Comparison of ENCODE assay signal across 11 mouse cellular contexts in the genomic region with DNA sequence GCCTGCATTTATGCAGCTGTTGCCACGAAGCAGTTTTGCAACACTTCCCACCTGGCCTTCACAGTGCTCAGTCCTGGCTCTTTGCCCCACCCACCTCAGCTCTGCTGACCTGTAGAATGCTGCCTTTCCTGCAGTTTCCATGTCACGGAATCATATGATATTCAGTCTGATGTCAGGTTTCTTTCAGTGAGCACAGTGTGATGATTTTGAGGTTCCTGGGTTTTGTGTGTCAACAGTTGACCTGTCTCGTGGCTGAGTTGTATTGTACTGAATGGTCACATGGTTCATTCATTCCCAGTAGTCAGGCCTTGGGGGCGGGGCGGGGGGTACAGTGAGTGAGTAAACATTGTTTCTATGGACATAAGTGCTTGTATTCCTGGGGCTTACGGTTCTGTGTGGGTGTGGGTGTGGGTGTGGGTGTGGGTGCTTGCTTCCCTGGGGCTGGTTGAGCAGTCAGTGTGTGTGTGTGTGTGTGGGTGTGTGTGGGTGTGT. TPM values are rescaled to one million over a fixed set of nuclear protein-coding genes. Genes with fewer than 3 reads are reported as not detected.
DNase-seq lines count a peak whose midpoint lies in the region; TF ChIP-seq lines count a peak whose summit lies in the region.
"Had no signal": no experiment of that assay in that cellular context is flagged by ENCODE, and none has a peak within 500 bp of the region (broad histone marks: within the 10 kb centered on the region; RNA-seq: fewer than 3 reads in every experiment).

No protein-coding gene starts in this region.

- no peak overlapping the region for H3K27ac ChIP-seq in kidney, adult 2 months (ENCODE audit: insufficient read depth, low read depth, low read length)
- H3K27ac ChIP-seq: midbrain, embryonic 10.5 days had no signal

- peak; percentile 37 for DNase-seq in kidney, adult 9 months
- no peak for DNase-seq in kidney, adult 2 months
- peak; percentile 51 for DNase-seq in Muller cell, postnatal 12 days (ENCODE audit: inconsistent ontology term)
- DNase-seq in kidney, postnatal 10 days = peak; percentile 47
- peak; percentile 43 for DNase-seq in lung, postnatal 14 days
- DNase-seq in left cerebral cortex, adult 9 months (ENCODE audit: low spot score in 2 of 2) = no peak
- DNase-seq in embryo, embryonic 11 days = no peak
- DNase-seq in ovary, postnatal 10 days (ENCODE audit: low spot score) = no peak
- DNase-seq: forebrain, postnatal 0 days had no signal

- no peak for TF ChIP-seq CTCF in kidney, adult 2 months (conservative IDR thresholded peaks at IDR 0.05; ENCODE audit: insufficient read depth, insufficient read length, low read depth, low read length)

- peaks cover 32% of the 10 kb centered on the region for H3K4me1 ChIP-seq in kidney, adult 2 months (ENCODE audit: control insufficient read depth, insufficient read depth, low read length)

- 46% methylated on average over 6 of the region's 6 CpGs for WGBS in kidney, adult 2 months

- no peak overlapping the region for H3K4me3 ChIP-seq in kidney, adult 2 months (ENCODE audit: insufficient read depth, low read depth, low read length)
- H3K4me3 ChIP-seq: hindbrain, embryonic 15.5 days; midbrain, embryonic 10.5 days had no signal

- H3K27me3 ChIP-seq in kidney, adult 2 months (replicated peaks; ENCODE audit: control insufficient read depth, insufficient read depth, low read length) = no peaks in the 10 kb centered on the region
- H3K27me3 ChIP-seq: hindbrain, embryonic 15.5 days had no signal

- TF ChIP-seq POLR2A in kidney, adult 2 months (IDR thresholded peaks at IDR 0.05; ENCODE audit: low read depth, low read length) = no peak

- no peaks in the 10 kb centered on the region for H3K36me3 ChIP-seq in kidney, adult 2 months (ENCODE audit: control insufficient read depth, insufficient read depth, low read length)
- H3K36me3 ChIP-seq: hindbrain, embryonic 15.5 days; midbrain, embryonic 10.5 days had no signal

RNA-seq across cellular contexts. Expression of a gene that starts 9.7 kb away (rescaled TPM):
- 25.1 and 27.5 TPM in 2 replicates for polyA plus RNA-seq in kidney, adult 2 months (2012; rRNA removed)

Comparison
In these comparisons a context has a peak if more than half of its experiments do, and no peak if none do; other contexts are left out.
1. DNase-seq: peak in kidney, adult 9 months (single experiment), Muller cell, postnatal 12 days (single experiment), kidney, postnatal 10 days (single experiment) and lung, postnatal 14 days (single experiment); none in kidney, adult 2 months (single experiment), left cerebral cortex, adult 9 months (0 of 2), embryo, embryonic 11 days (single experiment) and ovary, postnatal 10 days (single experiment).